Mouse (Mus musculus) midbrain, embryonic 13.5 days (tissue): ENCODE results near the gene Hs2st1. TPM values are rescaled to one million over a fixed set of nuclear protein-coding genes. Genes with fewer than 3 reads are reported as not detected.
A peak's percentile ranks its signal among the peaks of the same experiment; 100 is the strongest.

Source experiments
- ATAC-seq: fragments of 200-750 bp; cut with Nextera tagmentation; 2 replicates; pipeline ENCODE4 v1.8.0; 2017; ENCODE audit warnings: mild to moderate bottlenecking, moderate TSS enrichment, moderate library complexity
- H3K27ac ChIP-seq: fragments of 300-500 bp; sonication (generic); 2 replicates; pipeline ENCODE4 v1.5.1; 2015; ENCODE audit warnings: inconsistent platforms, mild to moderate bottlenecking, moderate library complexity
- H3K27me3 ChIP-seq: fragments of 300-500 bp; sonication (generic); 2 replicates; pipeline ENCODE4 v1.6.1; 2015; ENCODE audit warnings: mild to moderate bottlenecking, inconsistent platforms
- H3K36me3 ChIP-seq: fragments of 300-500 bp; sonication (generic); 2 replicates; pipeline ENCODE4 v1.6.1; 2015; ENCODE audit warnings: mild to moderate bottlenecking, inconsistent platforms
- H3K4me1 ChIP-seq: fragments of 300-500 bp; sonication (generic); replicated peaks from 2 replicates; pipeline ENCODE4 v1.6.1; 2015; ENCODE audit warnings: inconsistent platforms
- H3K4me2 ChIP-seq: fragments of 300-500 bp; sonication (generic); replicated peaks from 2 replicates; pipeline ENCODE4 v1.6.1; 2015; ENCODE audit warnings: moderate library complexity, mild to moderate bottlenecking, inconsistent platforms
- H3K4me3 ChIP-seq: fragments of 300-500 bp; sonication (generic); replicated peaks from 2 replicates; pipeline ENCODE4 v1.5.1; 2015; ENCODE audit warnings: mild to moderate bottlenecking, inconsistent platforms
- H3K9ac ChIP-seq: fragments of 300-500 bp; sonication (generic); replicated peaks from 2 replicates; pipeline ENCODE4 v1.6.1; 2015; ENCODE audit warnings: mild to moderate bottlenecking, inconsistent platforms
- H3K9me3 ChIP-seq: fragments of 300-500 bp; sonication (generic); 2 replicates; pipeline ENCODE4 v1.6.1; 2016; ENCODE audit warnings: mild to moderate bottlenecking, inconsistent platforms
- WGBS: fragments of 180-500 bp; shearing (Covaris S2); methylation state at CpG from one replicate; pipeline ENCODE4 v1.1.7; 2015; 5-methylcytosine and 5-hydroxymethylcytosine counted together
- polyA plus RNA-seq: library from polyadenylated mRNA; unstranded; fragments of >200 nt; fragmentation: Nextera tagmentation; extraction: Ambion mirVana; gene quantifications from 2 replicates; pipeline ENCODE4 v1.2.1, GENCODE M21; 2015

Hs2st1 gene
- polyA plus RNA-seq, 1 experiment from 2014 or later, result 17.4 TPM

DNA sequence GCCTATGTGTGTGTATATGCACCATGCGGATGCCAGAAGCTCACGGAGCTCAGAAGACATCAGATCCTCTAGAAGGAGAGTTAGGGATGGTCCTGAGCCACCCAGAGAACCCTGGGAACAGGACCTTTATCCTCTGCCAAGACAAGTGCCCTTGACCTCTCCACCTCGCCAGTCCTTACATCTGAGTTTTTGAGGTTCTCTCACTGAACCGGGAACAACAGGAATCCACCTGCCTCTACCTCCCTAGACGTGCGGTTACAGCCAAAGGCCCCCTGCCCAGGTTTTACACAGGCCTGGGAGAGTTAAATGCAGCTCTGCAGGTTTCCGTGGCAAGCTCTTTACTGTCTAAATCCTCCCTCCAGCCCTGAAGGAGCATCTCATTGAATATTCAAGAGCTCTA lies 156.2 kb downstream of the Hs2st1 start:
- H3K4me1 ChIP-seq, result peaks cover 30% of the 10 kb centered on the region
- no peaks in the 10 kb centered on the region for H3K36me3 ChIP-seq
- no peaks in the 10 kb centered on the region for H3K9me3 ChIP-seq
- no peak for ATAC-seq
- no peak overlapping the region for H3K9ac ChIP-seq
- H3K27me3 ChIP-seq, result no peaks in the 10 kb centered on the region
- H3K4me2 ChIP-seq, result no peak overlapping the region
- 36% methylated on average over 7 of the region's 7 CpGs for WGBS
- no peak overlapping the region for H3K4me3 ChIP-seq
- H3K27ac ChIP-seq, result 0 out of 2 replicates have a peak overlapping the region, but pooled peaks have one; percentile 19

- Histone ChIP-seq H3K9ac (no peak overlapping the region), H3K27me3 (no peaks in the 10 kb centered on the region), H3K27ac (no peak overlapping the region), H3K36me3 (no peaks in the 10 kb centered on the region), H3K9me3 (no peaks in the 10 kb centered on the region), H3K4me3 (no peak overlapping the region), H3K4me2 (peak overlapping the region; percentile 41), H3K4me1 (peaks cover 30% of the 10 kb centered on the region)
- ATAC-seq, result peak; percentile 86
- 0% methylated on average over 10 of the region's 10 CpGs for WGBS
These were observed 157.3 kb downstream of the Hs2st1 start for GRCm38 (mm10) chr3:144412538-144413272.

DNA sequence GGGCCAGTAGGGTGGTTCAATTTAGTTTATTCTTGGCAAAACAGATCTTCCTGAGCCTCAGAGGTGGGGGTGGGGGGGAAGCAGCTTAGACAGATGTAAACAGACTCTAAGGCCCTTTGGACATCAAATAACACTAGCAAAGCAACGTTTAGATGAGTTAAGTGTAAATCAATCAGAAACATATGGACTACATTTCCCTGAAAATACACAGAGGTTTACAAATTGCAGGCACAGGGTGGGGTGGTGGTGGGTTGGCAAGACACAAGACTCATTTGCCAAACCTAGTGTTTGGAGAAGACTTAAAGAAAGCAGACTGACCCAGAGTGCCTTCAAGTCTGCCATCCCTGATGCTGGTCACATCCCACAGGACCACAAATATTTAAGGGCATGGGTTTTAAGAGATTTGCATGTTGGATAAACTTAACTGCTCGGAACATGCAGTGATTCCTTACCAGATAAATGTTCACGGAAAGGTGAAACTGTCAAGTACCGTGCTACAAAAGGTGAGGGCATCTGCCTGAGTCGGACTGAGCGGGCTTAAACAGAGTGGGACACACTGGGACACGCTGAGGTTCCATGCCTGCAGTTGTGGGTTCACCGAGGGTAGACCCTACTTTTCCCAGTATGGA lies 158.2 kb downstream of the Hs2st1 start:
- Histone ChIP-seq H3K9me3 (no peaks in the 10 kb centered on the region), H3K4me2 (no peak overlapping the region), H3K4me1 (peaks cover 30% of the 10 kb centered on the region), H3K9ac (no peak overlapping the region), H3K36me3 (no peaks in the 10 kb centered on the region), H3K27me3 (no peaks in the 10 kb centered on the region), H3K27ac (no peak overlapping the region), H3K4me3 (no peak overlapping the region)
- no peak for ATAC-seq
- 6% methylated on average over 8 of the region's 8 CpGs for WGBS

- no peaks in the 10 kb centered on the region for H3K9me3 ChIP-seq
- no peaks in the 10 kb centered on the region for H3K27me3 ChIP-seq
- peaks cover 30% of the 10 kb centered on the region for H3K4me1 ChIP-seq
- H3K27ac ChIP-seq, result peak overlapping the region; percentile 15; the same call in 1 of the 2 replicates
- ATAC-seq, result no peak
- WGBS, result 2% methylated on average over 5 of the region's 5 CpGs
- no peak overlapping the region for H3K4me2 ChIP-seq
- H3K36me3 ChIP-seq, result no peaks in the 10 kb centered on the region
- H3K9ac ChIP-seq, result no peak overlapping the region
- H3K4me3 ChIP-seq, result no peak overlapping the region
These were observed 158.9 kb downstream of the Hs2st1 start for GRCm38 (mm10) chr3:144411051-144411542.

- 93% methylated on average over 1 of the region's 1 CpGs for WGBS
- Histone ChIP-seq H3K36me3 (no peaks in the 10 kb centered on the region), H3K27me3 (no peaks in the 10 kb centered on the region), H3K4me1 (peaks cover 26% of the 10 kb centered on the region), H3K27ac (no peak overlapping the region), H3K4me3 (no peak overlapping the region), H3K9ac (no peak overlapping the region), H3K9me3 (no peaks in the 10 kb centered on the region), H3K4me2 (no peak overlapping the region)
- no peak for ATAC-seq
These were observed 161.0 kb downstream of the Hs2st1 start for GRCm38 (mm10) chr3:144408953-144409352.

GRCm38 (mm10) chr3:144405331-144405730 lies 164.7 kb downstream of the Hs2st1 start:
- ATAC-seq, result no peak
- Histone ChIP-seq H3K4me2 (no peak overlapping the region), H3K4me1 (no peaks in the 10 kb centered on the region), H3K4me3 (no peak overlapping the region), H3K9me3 (no peaks in the 10 kb centered on the region), H3K27me3 (no peaks in the 10 kb centered on the region), H3K27ac (no peak overlapping the region; the same call in 1 of the 2 replicates), H3K9ac (no peak overlapping the region), H3K36me3 (no peaks in the 10 kb centered on the region)
- 84% methylated on average over 11 of the region's 11 CpGs for WGBS

GRCm38 (mm10) chr3:144401292-144401691 lies 168.7 kb downstream of the Hs2st1 start:
- no peak for ATAC-seq
- 96% methylated on average over 5 of the region's 5 CpGs for WGBS
- H3K4me1 ChIP-seq, result peaks cover 5% of the 10 kb centered on the region; the same call in 1 of the 2 replicates
- no peaks in the 10 kb centered on the region for H3K9me3 ChIP-seq
- H3K27ac ChIP-seq, result no peak overlapping the region
- no peaks in the 10 kb centered on the region for H3K27me3 ChIP-seq
- H3K36me3 ChIP-seq, result no peaks in the 10 kb centered on the region
- H3K4me2 ChIP-seq, result no peak overlapping the region
- no peak overlapping the region for H3K9ac ChIP-seq
- no peak overlapping the region for H3K4me3 ChIP-seq

GRCm38 (mm10) chr3:144400870-144401269 lies 169.1 kb downstream of the Hs2st1 start:
- Histone ChIP-seq H3K9me3 (no peaks in the 10 kb centered on the region), H3K27me3 (no peaks in the 10 kb centered on the region), H3K4me2 (no peak overlapping the region), H3K9ac (no peak overlapping the region), H3K36me3 (no peaks in the 10 kb centered on the region), H3K27ac (no peak overlapping the region), H3K4me3 (no peak overlapping the region), H3K4me1 (peaks cover 5% of the 10 kb centered on the region; the same call in 1 of the 2 replicates)
- ATAC-seq, result no peak
- 81% methylated on average over 7 of the region's 7 CpGs for WGBS

DNA sequence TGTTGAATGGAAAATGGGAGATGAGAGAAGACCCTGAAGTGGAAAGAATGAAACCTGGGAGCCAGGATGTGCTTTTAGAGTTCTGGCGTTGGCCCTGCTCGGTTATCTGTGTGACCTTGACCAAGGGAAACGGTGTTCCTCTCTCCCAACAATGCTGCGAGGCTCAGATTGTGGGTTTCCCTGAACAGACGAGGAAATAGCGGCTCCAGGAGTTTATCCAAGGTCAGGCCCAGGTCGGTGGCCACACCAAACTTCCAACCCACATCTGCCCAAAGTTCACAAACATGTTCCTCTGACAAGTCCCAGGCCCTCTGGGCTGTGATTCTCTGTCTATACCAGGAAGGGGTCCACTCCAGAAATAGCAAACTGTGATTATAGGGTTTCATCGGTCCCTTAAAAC lies 169.6 kb downstream of the Hs2st1 start:
- Histone ChIP-seq H3K9me3 (no peaks in the 10 kb centered on the region), H3K4me2 (no peak overlapping the region), H3K4me3 (no peak overlapping the region), H3K27ac (no peak overlapping the region), H3K4me1 (peaks cover 5% of the 10 kb centered on the region; the same call in 1 of the 2 replicates), H3K9ac (no peak overlapping the region), H3K36me3 (no peaks in the 10 kb centered on the region), H3K27me3 (no peaks in the 10 kb centered on the region)
- 79% methylated on average over 8 of the region's 8 CpGs for WGBS
- no peak for ATAC-seq

GRCm38 (mm10) chr3:144399358-144400096 lies 170.5 kb downstream of the Hs2st1 start:
- peak; percentile 92 for ATAC-seq
- Histone ChIP-seq H3K4me2 (peak overlapping the region; percentile 52), H3K27ac (no peak overlapping the region), H3K36me3 (no peaks in the 10 kb centered on the region), H3K4me3 (peak overlapping the region; percentile 28), H3K9ac (peak overlapping the region; percentile 39), H3K9me3 (no peaks in the 10 kb centered on the region), H3K27me3 (no peaks in the 10 kb centered on the region), H3K4me1 (peaks cover 5% of the 10 kb centered on the region; the same call in 1 of the 2 replicates)
- WGBS, result 34% methylated on average over 21 of the region's 21 CpGs

GRCm38 (mm10) chr3:144398166-144398565 lies 171.8 kb downstream of the Hs2st1 start:
- Histone ChIP-seq H3K27me3 (no peaks in the 10 kb centered on the region), H3K4me1 (peaks cover 5% of the 10 kb centered on the region; the same call in 1 of the 2 replicates), H3K27ac (no peak overlapping the region), H3K4me2 (no peak overlapping the region), H3K9me3 (no peaks in the 10 kb centered on the region), H3K9ac (no peak overlapping the region), H3K36me3 (no peaks in the 10 kb centered on the region), H3K4me3 (no peak overlapping the region)
- 85% methylated on average over 7 of the region's 7 CpGs for WGBS
- ATAC-seq, result no peak

GRCm38 (mm10) chr3:144396478-144396877 lies 173.5 kb downstream of the Hs2st1 start:
- Histone ChIP-seq H3K9me3 (no peaks in the 10 kb centered on the region), H3K9ac (no peak overlapping the region), H3K27ac (no peak overlapping the region), H3K4me2 (no peak overlapping the region), H3K4me1 (peaks cover 5% of the 10 kb centered on the region; the same call in 1 of the 2 replicates), H3K27me3 (no peaks in the 10 kb centered on the region), H3K4me3 (no peak overlapping the region), H3K36me3 (no peaks in the 10 kb centered on the region)
- WGBS, result 58% methylated on average over 17 of the region's 17 CpGs
- ATAC-seq, result no peak
